Mouse (Mus musculus) cerebellum, adult 2 months (tissue): ENCODE measurements at regions not wholly inside any gene's neighbourhood (a gene's known extent, or its start where the extent isn't known, plus 50 kb on each side); places are given as distances from the start of the nearest gene placed in this dataset.

Source experiments
- CTCF ChIP-seq: fragments of 200-500 bp; IDR thresholded peaks from 2 replicates; pipeline ENCODE4 v1.5.1; 2011; ENCODE audit warnings: low read depth, mild to moderate bottlenecking, control low read depth, low read length, moderate library complexity, borderline replicate concordance; ENCODE audit not compliant: insufficient read depth
- POLR2A ChIP-seq: fragments of 200-500 bp; IDR thresholded peaks from 2 replicates; pipeline ENCODE4 v1.6.1; 2011; ENCODE audit warnings: low read length, control low read depth, borderline replicate concordance; ENCODE audit not compliant: insufficient read depth

- TF ChIP-seq CTCF (no peak), POLR2A (no peak)
Observed at GRCm38 (mm10) chr2:148505651-148506050, 62.3 kb upstream of the Cd93 start.
